Mouse (Mus musculus): ENCODE measurements around the gene Dnal1. TPM values are rescaled to one million over a fixed set of nuclear protein-coding genes. Genes with fewer than 3 reads are reported as not detected.

Gene Dnal1
- polyA plus RNA-seq, 1 experiment = not detected

- WGBS = 46% methylated on average over 8 of the region's 8 CpGs
- Histone ChIP-seq H3K4me1 (ENCODE audit: control insufficient read depth, insufficient read depth, low read length) (peaks cover 15% of the 10 kb centered on the region), H3K4me3 (ENCODE audit: insufficient read depth, low read depth, low read length) (no peak overlapping the region), H3K27ac (ENCODE audit: insufficient read depth, low read depth, low read length) (no peak overlapping the region)
- TF ChIP-seq CTCF (IDR thresholded peaks at IDR 0.05; ENCODE audit: insufficient read depth, low read depth, low read length) (no peak), POLR2A (IDR thresholded peaks at IDR 0.05; ENCODE audit: insufficient read depth, low read depth, low read length) (no peak)
These were observed 51.6 kb downstream of the Dnal1 start for GRCm38 (mm10) chr12:84165631-84166373.

DNA sequence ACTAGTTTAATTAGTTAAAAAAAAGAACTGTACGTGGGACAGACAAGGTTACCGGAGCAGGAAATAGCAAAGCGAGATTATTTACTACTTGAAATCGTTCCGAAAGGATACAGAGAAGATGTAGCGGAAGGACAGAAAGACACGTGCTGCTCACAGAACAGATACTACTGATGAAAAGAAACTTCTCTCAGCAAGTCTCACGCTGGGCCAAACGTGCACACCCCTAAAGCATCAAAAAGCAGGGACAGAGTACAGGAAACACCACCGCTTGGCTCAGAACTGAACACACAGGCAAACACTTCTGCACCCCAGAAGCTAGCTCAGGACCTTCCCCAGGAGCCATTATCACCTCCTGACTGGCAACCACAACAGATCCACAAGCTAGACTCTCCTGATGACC, 56.4 kb downstream of the Dnal1 start:
- no peak overlapping the region for H3K27ac ChIP-seq (ENCODE audit: insufficient read depth, low read depth, low read length)
- no peak for TF ChIP-seq POLR2A (IDR thresholded peaks at IDR 0.05; ENCODE audit: insufficient read depth, low read depth, low read length)
- TF ChIP-seq CTCF (IDR thresholded peaks at IDR 0.05; ENCODE audit: insufficient read depth, low read depth, low read length) = no peak
- no peak overlapping the region for H3K4me3 ChIP-seq (ENCODE audit: insufficient read depth, low read depth, low read length)
- peaks cover 20% of the 10 kb centered on the region for H3K4me1 ChIP-seq (ENCODE audit: control insufficient read depth, insufficient read depth, low read length)
- WGBS = 84% methylated on average over 10 of the region's 10 CpGs

GRCm38 (mm10) chr12:84172216-84172615, 58.0 kb downstream of the Dnal1 start:
- Histone ChIP-seq H3K4me1 (ENCODE audit: control insufficient read depth, insufficient read depth, low read length) (peaks cover 30% of the 10 kb centered on the region), H3K27ac (ENCODE audit: insufficient read depth, low read depth, low read length) (no peak overlapping the region), H3K4me3 (ENCODE audit: insufficient read depth, low read depth, low read length) (no peak overlapping the region)
- WGBS = 91% methylated on average over 3 of the region's 3 CpGs
- TF ChIP-seq POLR2A (IDR thresholded peaks at IDR 0.05; ENCODE audit: insufficient read depth, low read depth, low read length) (no peak), CTCF (IDR thresholded peaks at IDR 0.05; ENCODE audit: insufficient read depth, low read depth, low read length) (no peak)

DNA sequence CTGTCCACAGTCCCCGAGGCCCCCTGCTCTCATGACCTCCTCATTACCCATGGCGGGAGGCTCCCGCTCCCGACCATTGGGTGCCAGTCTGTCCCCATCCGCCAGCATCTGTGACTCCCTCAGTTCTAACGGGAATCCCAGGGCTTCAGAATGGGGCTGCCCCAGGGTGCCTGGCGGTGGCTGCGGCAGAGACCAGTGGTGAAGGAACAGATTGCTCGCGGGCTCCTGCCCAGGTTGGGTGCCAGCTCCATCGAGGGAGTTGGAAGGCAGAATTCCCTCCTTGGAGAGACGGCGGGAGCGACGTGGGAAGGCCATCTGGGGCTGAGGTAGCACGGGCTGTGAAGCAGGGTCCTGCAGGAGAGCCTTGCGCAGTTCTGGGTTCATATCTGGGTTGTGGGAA, 58.7 kb downstream of the Dnal1 start:
- TF ChIP-seq CTCF (IDR thresholded peaks at IDR 0.05; ENCODE audit: insufficient read depth, low read depth, low read length) (no peak), POLR2A (IDR thresholded peaks at IDR 0.05; ENCODE audit: insufficient read depth, low read depth, low read length) (no peak)
- H3K4me3 ChIP-seq (ENCODE audit: insufficient read depth, low read depth, low read length) = no peak overlapping the region
- no peak overlapping the region for H3K27ac ChIP-seq (ENCODE audit: insufficient read depth, low read depth, low read length)
- WGBS = 84% methylated on average over 17 of the region's 17 CpGs
- H3K4me1 ChIP-seq (ENCODE audit: control insufficient read depth, insufficient read depth, low read length) = peaks cover 35% of the 10 kb centered on the region

GRCm38 (mm10) chr12:84173309-84173915, 59.2 kb downstream of the Dnal1 start:
- Histone ChIP-seq H3K4me1 (ENCODE audit: control insufficient read depth, insufficient read depth, low read length) (peaks cover 36% of the 10 kb centered on the region), H3K4me3 (ENCODE audit: insufficient read depth, low read depth, low read length) (no peak overlapping the region), H3K27ac (ENCODE audit: insufficient read depth, low read depth, low read length) (no peak overlapping the region)
- WGBS = 92% methylated on average over 13 of the region's 13 CpGs
- TF ChIP-seq CTCF (IDR thresholded peaks at IDR 0.05; ENCODE audit: insufficient read depth, low read depth, low read length) = no peak
- no peak for TF ChIP-seq POLR2A (IDR thresholded peaks at IDR 0.05; ENCODE audit: insufficient read depth, low read depth, low read length)

- Histone ChIP-seq H3K4me1 (ENCODE audit: control insufficient read depth, insufficient read depth, low read length) (peaks cover 43% of the 10 kb centered on the region), H3K27ac (ENCODE audit: insufficient read depth, low read depth, low read length) (no peak overlapping the region), H3K4me3 (ENCODE audit: insufficient read depth, low read depth, low read length) (no peak overlapping the region)
- TF ChIP-seq POLR2A (IDR thresholded peaks at IDR 0.05; ENCODE audit: insufficient read depth, low read depth, low read length) (no peak), CTCF (IDR thresholded peaks at IDR 0.05; ENCODE audit: insufficient read depth, low read depth, low read length) (no peak)
- 67% methylated on average over 9 of the region's 9 CpGs for WGBS
These were observed 60.1 kb downstream of the Dnal1 start for GRCm38 (mm10) chr12:84174190-84174811.

DNA sequence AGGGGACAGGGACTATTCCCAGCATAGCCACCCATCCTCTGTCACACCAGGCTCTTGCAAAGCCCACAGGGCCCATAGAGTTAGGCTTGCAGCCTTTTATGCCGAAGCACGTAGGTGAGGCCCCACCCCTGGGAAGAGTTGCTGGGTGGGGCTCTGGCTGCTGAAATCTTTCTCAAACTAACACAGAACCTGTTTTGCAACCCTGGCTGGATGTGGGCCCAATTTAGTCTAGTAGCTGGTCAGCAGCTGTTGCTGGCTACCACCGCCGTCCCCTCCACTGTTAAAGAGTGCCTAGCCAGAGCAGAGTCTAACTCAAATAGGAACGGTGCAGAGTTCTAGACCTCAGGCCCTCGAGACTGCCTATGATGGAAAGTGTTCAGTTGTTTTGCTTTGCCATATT, 60.7 kb downstream of the Dnal1 start:
- H3K4me3 ChIP-seq (ENCODE audit: insufficient read depth, low read depth, low read length) = no peak overlapping the region

GRCm38 (mm10) chr12:84175659-84176061, 61.5 kb downstream of the Dnal1 start:
- H3K27ac ChIP-seq (ENCODE audit: insufficient read depth, low read depth, low read length) = peak overlapping the region; percentile 88
- peak overlapping the region; percentile 49 for H3K4me3 ChIP-seq (ENCODE audit: insufficient read depth, low read depth, low read length)
- 0% methylated on average over 20 of the region's 20 CpGs for WGBS
- peaks cover 50% of the 10 kb centered on the region for H3K4me1 ChIP-seq (ENCODE audit: control insufficient read depth, insufficient read depth, low read length)
- TF ChIP-seq CTCF (IDR thresholded peaks at IDR 0.05; ENCODE audit: insufficient read depth, low read depth, low read length) = no peak
- TF ChIP-seq POLR2A (IDR thresholded peaks at IDR 0.05; ENCODE audit: insufficient read depth, low read depth, low read length) = peak; percentile 29; the same call in 1 of the 2 replicates

More for the DNA sequence above, 60.7 kb downstream of the Dnal1 start:
- peaks cover 44% of the 10 kb centered on the region for H3K4me1 ChIP-seq (ENCODE audit: control insufficient read depth, insufficient read depth, low read length)
- no peak overlapping the region for H3K27ac ChIP-seq (ENCODE audit: insufficient read depth, low read depth, low read length)
- TF ChIP-seq POLR2A (IDR thresholded peaks at IDR 0.05; ENCODE audit: insufficient read depth, low read depth, low read length) = no peak
- 67% methylated on average over 6 of the region's 6 CpGs for WGBS

GRCm38 (mm10) chr12:84176126-84176769, 62.1 kb downstream of the Dnal1 start:
- 14% methylated on average over 13 of the region's 13 CpGs for WGBS
- H3K4me3 ChIP-seq (ENCODE audit: insufficient read depth, low read depth, low read length) = peak overlapping the region; percentile 49
- H3K4me1 ChIP-seq (ENCODE audit: control insufficient read depth, insufficient read depth, low read length) = peaks cover 56% of the 10 kb centered on the region
- TF ChIP-seq CTCF (IDR thresholded peaks at IDR 0.05; ENCODE audit: insufficient read depth, low read depth, low read length) (no peak), POLR2A (IDR thresholded peaks at IDR 0.05; ENCODE audit: insufficient read depth, low read depth, low read length) (no peak)
- H3K27ac ChIP-seq (ENCODE audit: insufficient read depth, low read depth, low read length) = peak overlapping the region; percentile 88
